Mouse (Mus musculus): ENCODE measurements around the gene Gm8369.

DNA sequence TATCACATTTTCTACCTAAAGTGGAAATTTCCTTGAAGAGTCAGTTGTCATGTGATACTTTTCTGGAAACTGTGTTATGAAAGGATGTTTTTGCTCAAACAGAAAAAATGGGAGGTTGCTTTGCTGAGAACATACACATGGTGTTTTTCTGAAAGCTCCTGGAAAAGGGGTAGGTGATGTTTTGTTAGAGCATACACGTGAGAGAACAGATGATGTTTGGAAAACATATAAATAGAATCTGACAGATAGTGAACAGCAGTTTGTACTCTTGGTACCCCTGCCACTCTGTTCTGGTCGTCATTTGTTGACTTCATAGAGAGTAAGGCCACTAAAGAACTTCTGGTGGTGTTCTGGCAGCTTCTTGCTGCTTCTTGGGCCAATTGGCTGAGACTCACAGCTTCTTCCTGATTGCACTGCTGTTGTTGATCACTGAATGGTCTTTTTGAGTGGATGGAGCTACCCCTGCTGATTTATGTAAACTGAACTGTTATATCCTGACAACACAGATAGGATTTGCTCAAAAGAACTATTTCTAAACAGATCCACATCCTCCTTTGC, 48.2 kb downstream of the Gm8369 start:
- TF ChIP-seq CTCF (IDR thresholded peaks at IDR 0.05; ENCODE audit: borderline replicate concordance, extremely low read depth, insufficient read depth, insufficient read length) (no peak), POLR2A (IDR thresholded peaks at IDR 0.05; ENCODE audit: borderline replicate concordance, extremely low read depth, insufficient read depth, insufficient read length, poor library complexity, severe bottlenecking) (no peak)

Measured in brain, embryonic 14.5 days (tissue).